Mouse (Mus musculus) embryonic facial prominence, embryonic 12.5 days (tissue): Measurements from ENCODE around the gene Cdh3. TPM values are rescaled to one million over a fixed set of nuclear protein-coding genes. Genes with fewer than 3 reads are reported as not detected.

Source experiments
- ATAC-seq: fragments of 200-750 bp; cut with Nextera tagmentation; 2 replicates; pipeline ENCODE4 v1.8.0; 2017; ENCODE audit not compliant: insufficient number of reproducible peaks, insufficient read depth, low FRiP score, low TSS enrichment
- H3K27ac ChIP-seq: fragments of 300-500 bp; sonication (generic); 2 replicates; pipeline ENCODE4 v1.5.1; 2016; ENCODE audit warnings: mild to moderate bottlenecking
- H3K27me3 ChIP-seq: fragments of 300-500 bp; sonication (generic); 2 replicates; pipeline ENCODE4 v1.6.1; 2016; ENCODE audit warnings: mild to moderate bottlenecking, moderate library complexity
- H3K36me3 ChIP-seq: fragments of 300-500 bp; sonication (generic); 2 replicates; pipeline ENCODE4 v1.6.1; 2016; ENCODE audit warnings: mild to moderate bottlenecking
- H3K4me1 ChIP-seq: fragments of 300-500 bp; sonication (generic); 2 replicates; pipeline ENCODE4 v1.6.1; 2016
- H3K4me2 ChIP-seq: fragments of 300-500 bp; sonication (generic); replicated peaks from 2 replicates; pipeline ENCODE4 v1.6.1; 2016; ENCODE audit warnings: mild to moderate bottlenecking, moderate library complexity
- H3K4me3 ChIP-seq: fragments of 300-500 bp; sonication (generic); 2 replicates; pipeline ENCODE4 v1.5.1; 2016; ENCODE audit warnings: mild to moderate bottlenecking
- H3K9ac ChIP-seq: fragments of 300-500 bp; sonication (generic); 2 replicates; pipeline ENCODE4 v1.6.1; 2016; ENCODE audit warnings: mild to moderate bottlenecking, moderate library complexity
- H3K9me3 ChIP-seq: fragments of 300-500 bp; sonication (generic); 2 replicates; pipeline ENCODE4 v1.6.1; 2016; ENCODE audit warnings: mild to moderate bottlenecking, moderate library complexity
- WGBS: fragments of 180-500 bp; shearing (Covaris S2); methylation state at CpG from one replicate; pipeline ENCODE4 v1.1.7; 2016; 5-methylcytosine and 5-hydroxymethylcytosine counted together
- polyA plus RNA-seq: library from polyadenylated mRNA; unstranded; fragments of >200 nt; fragmentation: Nextera tagmentation; extraction: Ambion mirVana; gene quantifications from 2 replicates; pipeline ENCODE4 v1.2.1, GENCODE M21; 2016

The Cdh3 gene
- polyA plus RNA-seq, 1 experiment from 2014 or later: 19.1 TPM

DNA sequence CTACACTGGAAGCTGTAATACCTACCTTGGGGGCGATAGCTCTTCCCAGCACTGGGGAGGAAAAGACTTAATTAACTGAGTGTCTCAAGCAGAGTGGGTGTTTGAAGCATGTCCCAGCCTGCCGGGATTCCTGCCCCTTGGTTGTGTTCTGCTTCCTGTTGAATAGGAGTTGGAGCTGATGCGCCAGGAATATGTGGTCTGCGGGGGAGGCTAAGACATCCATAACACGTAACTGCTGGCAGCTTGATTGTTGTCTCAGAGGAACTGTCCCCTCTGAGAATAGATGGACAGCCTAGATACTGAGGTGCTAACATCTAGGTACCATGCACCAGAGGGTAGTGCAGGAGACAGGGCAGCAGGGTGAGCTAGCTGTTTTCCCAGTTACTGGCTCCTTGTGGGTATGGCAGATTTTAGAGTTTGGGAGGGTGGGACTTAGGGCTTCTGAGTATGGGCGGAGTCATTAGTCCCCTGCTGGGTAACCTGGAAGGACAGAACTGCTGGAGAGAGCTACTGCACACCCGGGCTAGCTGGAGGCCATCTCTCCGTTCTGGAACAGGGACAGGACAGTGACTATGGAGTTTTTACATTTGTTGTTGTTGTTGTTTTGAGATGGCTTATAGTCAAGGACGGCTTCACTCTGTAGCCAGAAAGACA is 18.0 kb downstream of the Cdh3 start:
- ATAC-seq: no peak
- H3K9me3 ChIP-seq: no peaks in the 10 kb centered on the region
- H3K9ac ChIP-seq: no peak overlapping the region
- no peak overlapping the region for H3K4me2 ChIP-seq
- 83% methylated on average over 9 of the region's 9 CpGs for WGBS
- no peak overlapping the region for H3K4me3 ChIP-seq
- H3K4me1 ChIP-seq: no peaks in the 10 kb centered on the region
- H3K27ac ChIP-seq: no peak overlapping the region
- no peaks in the 10 kb centered on the region for H3K36me3 ChIP-seq
- no peaks in the 10 kb centered on the region for H3K27me3 ChIP-seq

DNA sequence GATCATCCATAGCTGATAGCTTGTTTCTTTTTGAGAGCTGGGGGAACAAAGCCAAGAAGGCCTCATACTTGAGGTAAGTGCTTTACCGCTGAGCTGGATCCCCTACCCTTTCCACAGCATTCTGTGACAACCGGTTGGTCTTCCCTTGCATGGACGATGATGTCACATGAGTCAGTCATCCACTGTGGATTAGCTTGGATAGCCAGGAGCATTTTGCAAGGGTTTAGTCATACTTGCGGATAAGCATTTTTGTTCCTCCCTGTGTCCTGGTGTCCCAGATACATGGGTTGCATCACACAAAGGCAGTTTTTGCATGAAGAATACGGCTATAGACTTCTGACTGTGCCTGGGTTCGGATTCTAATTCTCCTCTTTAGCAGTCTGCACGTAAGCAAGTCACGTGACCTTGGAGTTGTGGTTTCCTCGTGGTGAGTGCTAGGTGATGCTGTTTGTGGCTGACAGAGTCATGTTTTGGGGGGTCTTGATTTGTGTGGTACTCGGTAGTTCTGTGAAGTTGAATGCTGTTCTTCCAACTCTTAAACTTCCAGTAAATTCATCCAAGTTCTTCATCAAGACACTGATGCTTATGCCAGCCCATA is 19.3 kb downstream of the Cdh3 start:
- Histone ChIP-seq H3K4me2 (no peak overlapping the region), H3K9ac (no peak overlapping the region), H3K4me3 (no peak overlapping the region), H3K4me1 (no peaks in the 10 kb centered on the region), H3K9me3 (no peaks in the 10 kb centered on the region), H3K36me3 (no peaks in the 10 kb centered on the region), H3K27me3 (no peaks in the 10 kb centered on the region), H3K27ac (no peak overlapping the region)
- no peak for ATAC-seq
- 96% methylated on average over 10 of the region's 10 CpGs for WGBS

DNA sequence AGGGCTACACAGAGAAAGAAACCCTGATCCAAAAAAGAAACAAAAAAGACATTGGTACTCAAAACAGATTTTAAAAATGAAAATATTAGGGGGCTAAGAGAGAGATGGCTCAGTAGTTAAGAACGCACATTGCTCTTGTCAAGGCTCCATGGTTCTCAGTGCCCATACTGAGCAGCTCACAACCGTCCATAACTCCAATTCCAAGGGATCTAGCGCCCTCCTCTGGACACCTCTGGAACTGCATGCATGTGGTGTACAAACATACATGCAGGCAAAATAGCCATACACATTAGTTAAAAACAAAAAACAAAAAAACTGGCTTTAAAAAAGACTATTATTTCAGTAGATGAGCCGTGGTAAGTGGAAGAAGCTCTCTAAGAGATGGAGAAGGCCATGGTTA is 19.9 kb downstream of the Cdh3 start:
- Histone ChIP-seq H3K36me3 (no peaks in the 10 kb centered on the region), H3K4me2 (no peak overlapping the region), H3K27ac (no peak overlapping the region), H3K4me3 (no peak overlapping the region), H3K4me1 (no peaks in the 10 kb centered on the region), H3K9ac (no peak overlapping the region), H3K9me3 (no peaks in the 10 kb centered on the region), H3K27me3 (no peaks in the 10 kb centered on the region)
- 77% methylated on average over 4 of the region's 4 CpGs for WGBS
- no peak for ATAC-seq

DNA sequence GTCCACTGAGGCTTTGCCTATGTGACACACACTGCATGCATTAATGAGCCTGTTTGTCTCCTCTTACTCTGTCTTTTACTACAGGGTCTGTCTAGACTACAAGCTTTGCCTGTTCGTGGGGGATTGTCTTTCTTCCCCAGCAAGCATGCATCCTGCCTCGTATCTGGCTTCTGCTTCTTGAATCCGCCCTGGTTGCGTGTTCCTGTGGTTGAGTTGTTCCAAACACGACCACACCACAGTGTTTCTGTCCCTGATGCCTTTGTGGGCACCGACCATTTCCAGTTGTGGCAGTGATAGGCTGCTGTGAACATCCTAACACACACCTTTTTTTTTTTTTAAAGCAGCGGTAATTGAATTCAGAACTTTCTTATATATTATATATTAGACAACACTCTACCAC is 23.0 kb downstream of the Cdh3 start:
- no peaks in the 10 kb centered on the region for H3K27me3 ChIP-seq
- H3K9me3 ChIP-seq: no peaks in the 10 kb centered on the region
- no peaks in the 10 kb centered on the region for H3K4me1 ChIP-seq
- no peaks in the 10 kb centered on the region for H3K36me3 ChIP-seq
- ATAC-seq: no peak
- WGBS: 69% methylated on average over 7 of the region's 7 CpGs
- no peak overlapping the region for H3K27ac ChIP-seq
- no peak overlapping the region for H3K9ac ChIP-seq
- H3K4me2 ChIP-seq: no peak overlapping the region
- no peak overlapping the region for H3K4me3 ChIP-seq

DNA sequence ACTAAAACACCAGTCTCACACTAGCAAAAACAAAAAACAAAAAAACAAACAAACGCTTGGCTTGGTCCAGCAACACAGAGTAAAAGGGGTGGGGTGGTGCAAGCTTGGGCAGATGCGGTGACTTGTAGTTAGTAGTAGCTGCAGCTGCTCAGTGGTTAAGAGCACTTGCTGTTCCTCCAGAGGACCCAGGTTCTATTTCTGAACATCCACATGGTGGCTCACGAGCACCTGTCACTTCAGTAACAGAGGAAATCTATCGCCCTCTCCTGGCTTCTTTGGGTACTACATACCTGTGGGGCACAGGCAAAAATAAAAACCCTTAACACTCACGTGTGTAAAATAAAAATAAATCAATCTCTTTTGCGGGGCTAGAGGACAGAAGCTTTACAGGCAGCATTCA is 23.8 kb downstream of the Cdh3 start:
- no peaks in the 10 kb centered on the region for H3K4me1 ChIP-seq
- WGBS: 34% methylated on average over 6 of the region's 6 CpGs
- H3K9me3 ChIP-seq: no peaks in the 10 kb centered on the region
- no peak overlapping the region for H3K4me2 ChIP-seq
- no peaks in the 10 kb centered on the region for H3K36me3 ChIP-seq
- no peaks in the 10 kb centered on the region for H3K27me3 ChIP-seq
- no peak overlapping the region for H3K4me3 ChIP-seq
- no peak for ATAC-seq
- H3K9ac ChIP-seq: no peak overlapping the region
- H3K27ac ChIP-seq: no peak overlapping the region

DNA sequence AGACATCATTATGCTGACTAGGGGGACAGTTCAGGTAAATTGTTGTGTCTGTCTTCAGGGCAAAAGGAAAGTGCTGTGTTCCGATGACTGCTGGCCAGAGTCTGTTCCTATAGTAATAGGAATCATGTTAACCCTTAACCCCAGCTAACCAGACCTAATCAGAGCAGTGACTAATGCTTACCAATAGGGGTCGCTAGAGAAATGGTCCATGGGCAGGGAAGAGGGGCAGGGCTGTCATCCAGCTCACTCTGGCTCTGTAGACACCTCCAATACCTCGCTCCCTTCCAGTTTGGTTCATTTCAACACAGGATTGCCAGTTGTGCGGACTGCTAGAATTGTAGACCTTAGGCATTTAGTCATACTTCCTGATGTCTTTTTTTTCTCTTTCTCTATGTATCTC is 24.8 kb downstream of the Cdh3 start:
- Histone ChIP-seq H3K36me3 (no peaks in the 10 kb centered on the region), H3K9me3 (no peaks in the 10 kb centered on the region)
- WGBS: 65% methylated on average over 4 of the region's 4 CpGs

DNA sequence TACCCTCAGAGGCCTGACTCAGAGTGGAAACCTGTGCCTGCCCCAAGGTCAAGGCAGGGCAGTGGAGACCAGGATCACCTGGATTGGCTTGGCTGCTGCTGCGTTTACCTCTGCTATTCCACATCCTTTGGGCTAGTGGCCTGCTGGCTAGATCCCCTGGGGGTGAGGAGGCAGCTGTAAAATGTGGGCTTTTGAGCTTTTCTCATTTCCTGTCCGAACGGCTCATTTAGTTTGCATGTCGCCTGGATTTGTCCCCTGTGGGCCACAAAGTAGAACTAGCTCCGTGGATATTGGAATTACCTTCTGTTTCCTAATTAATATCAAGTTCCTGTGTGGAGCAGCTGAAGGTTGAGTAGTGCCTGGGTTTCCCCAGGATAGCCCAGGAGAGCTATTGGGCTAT is 28.5 kb downstream of the Cdh3 start:
- no peak overlapping the region for H3K27ac ChIP-seq

More for the DNA sequence above, 24.8 kb downstream of the Cdh3 start:
- Histone ChIP-seq H3K9ac (no peak overlapping the region), H3K27me3 (no peaks in the 10 kb centered on the region), H3K27ac (no peak overlapping the region), H3K4me1 (no peaks in the 10 kb centered on the region), H3K4me3 (no peak overlapping the region), H3K4me2 (no peak overlapping the region)
- no peak for ATAC-seq

DNA sequence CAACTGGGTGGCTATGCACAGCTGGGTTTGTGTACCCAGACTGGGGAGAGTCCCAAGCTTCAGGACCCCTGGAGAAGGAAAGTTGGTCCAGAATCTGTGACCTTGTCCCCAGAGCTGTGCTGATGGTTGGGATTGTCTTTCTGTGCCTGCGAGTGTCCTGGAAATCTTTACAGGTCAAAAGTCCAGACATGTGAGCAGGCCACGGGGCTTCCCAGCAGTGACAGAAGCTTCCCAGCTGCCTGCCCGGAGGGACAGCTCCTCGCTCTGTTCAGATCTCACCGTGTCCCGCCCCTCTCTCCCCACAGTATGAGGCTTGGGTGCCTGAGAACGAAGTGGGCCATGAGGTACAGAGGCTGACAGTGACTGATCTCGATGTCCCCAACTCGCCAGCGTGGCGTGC is 30.3 kb downstream of the Cdh3 start:
- ATAC-seq: no peak
- no peak overlapping the region for H3K9ac ChIP-seq

More for the DNA sequence above, 28.5 kb downstream of the Cdh3 start:
- no peak for ATAC-seq
- Histone ChIP-seq H3K9ac (no peak overlapping the region), H3K4me2 (no peak overlapping the region), H3K4me1 (no peaks in the 10 kb centered on the region), H3K36me3 (peaks cover 5% of the 10 kb centered on the region; the same call in 1 of the 2 replicates), H3K27me3 (no peaks in the 10 kb centered on the region), H3K9me3 (no peaks in the 10 kb centered on the region), H3K4me3 (no peak overlapping the region)
- WGBS: 46% methylated on average over 5 of the region's 5 CpGs

DNA sequence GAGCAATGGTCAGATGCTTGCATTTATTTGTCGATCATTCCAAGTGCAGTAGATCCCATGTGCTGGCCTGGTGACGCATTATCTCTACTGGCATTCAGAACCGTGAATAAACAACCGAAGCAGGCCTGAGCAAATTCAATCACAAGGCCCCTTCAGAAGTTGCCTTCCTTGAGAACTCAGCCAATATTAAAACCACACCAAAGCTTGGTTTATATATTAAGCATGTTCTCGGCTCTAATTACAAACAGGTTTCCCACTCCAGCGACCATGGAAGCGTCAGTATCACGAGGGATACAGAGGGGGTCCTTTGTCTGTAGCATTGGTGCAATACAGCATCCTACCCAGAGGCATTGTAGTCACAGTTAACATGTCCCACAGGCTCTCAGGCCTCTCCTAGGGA is 32.4 kb downstream of the Cdh3 start:
- Histone ChIP-seq H3K27me3 (no peaks in the 10 kb centered on the region), H3K4me3 (no peak overlapping the region), H3K27ac (0 out of 2 replicates have a peak overlapping the region, but pooled peaks have one; percentile 13), H3K36me3 (peaks cover 13% of the 10 kb centered on the region; the same call in 1 of the 2 replicates), H3K4me1 (no peaks in the 10 kb centered on the region), H3K9me3 (no peaks in the 10 kb centered on the region), H3K4me2 (no peak overlapping the region), H3K9ac (no peak overlapping the region)
- WGBS: 46% methylated on average over 8 of the region's 8 CpGs
- ATAC-seq: no peak

More for the DNA sequence above, 30.3 kb downstream of the Cdh3 start:
- Histone ChIP-seq H3K4me3 (no peak overlapping the region), H3K36me3 (peaks cover 13% of the 10 kb centered on the region; the same call in 1 of the 2 replicates), H3K9me3 (no peaks in the 10 kb centered on the region), H3K27me3 (no peaks in the 10 kb centered on the region), H3K27ac (no peak overlapping the region), H3K4me1 (no peaks in the 10 kb centered on the region), H3K4me2 (no peak overlapping the region)
- WGBS: 79% methylated on average over 11 of the region's 11 CpGs

DNA sequence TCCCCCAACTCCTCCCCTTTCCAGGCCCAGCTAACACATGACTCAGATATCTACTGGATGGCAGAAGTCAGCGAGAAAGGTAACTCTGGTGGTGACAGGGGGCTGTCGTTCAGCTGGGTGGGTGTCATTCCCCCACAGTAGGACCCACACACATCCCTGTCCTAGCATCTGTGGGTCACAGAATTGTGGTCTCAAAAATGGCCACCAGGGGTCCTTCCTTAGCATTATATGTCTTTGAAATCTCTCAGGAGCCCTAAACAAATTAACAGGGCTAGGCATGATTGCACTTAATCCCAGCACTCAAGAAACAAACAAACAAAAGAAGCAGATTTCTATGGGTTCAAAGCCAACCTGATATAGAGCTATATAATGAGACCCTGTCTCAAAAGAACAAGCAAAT is 34.5 kb downstream of the Cdh3 start:
- no peak overlapping the region for H3K9ac ChIP-seq
- peaks cover 13% of the 10 kb centered on the region; the same call in 1 of the 2 replicates for H3K36me3 ChIP-seq
- H3K4me1 ChIP-seq: no peaks in the 10 kb centered on the region
- ATAC-seq: no peak
- no peaks in the 10 kb centered on the region for H3K27me3 ChIP-seq
- no peak overlapping the region for H3K4me2 ChIP-seq
- H3K27ac ChIP-seq: no peak overlapping the region
- H3K9me3 ChIP-seq: no peaks in the 10 kb centered on the region
- WGBS: 84% methylated on average over 2 of the region's 2 CpGs
- no peak overlapping the region for H3K4me3 ChIP-seq

DNA sequence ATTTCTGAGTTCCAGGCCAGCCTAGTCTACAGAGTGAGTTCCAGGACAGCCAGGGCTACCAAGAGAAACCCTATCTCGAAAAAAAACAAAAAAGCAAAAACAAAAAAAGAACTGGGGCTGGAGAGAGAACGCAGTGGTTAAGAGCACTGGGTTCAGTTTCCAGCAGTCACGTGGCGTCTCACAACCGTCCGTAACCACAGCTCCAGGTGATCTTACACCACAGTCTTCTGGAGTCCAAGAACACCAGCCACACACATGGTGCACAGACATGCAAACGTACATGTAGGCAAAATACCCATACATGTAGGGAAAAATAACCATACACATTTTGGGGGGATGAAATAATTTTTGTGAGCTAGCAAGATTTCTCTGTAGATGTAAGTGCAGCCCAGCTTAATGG is 36.1 kb downstream of the Cdh3 start:
- Histone ChIP-seq H3K4me2 (no peak overlapping the region), H3K9ac (no peak overlapping the region), H3K27ac (no peak overlapping the region), H3K4me3 (no peak overlapping the region), H3K27me3 (no peaks in the 10 kb centered on the region), H3K9me3 (no peaks in the 10 kb centered on the region), H3K36me3 (peaks cover 13% of the 10 kb centered on the region; the same call in 1 of the 2 replicates), H3K4me1 (no peaks in the 10 kb centered on the region)
- 87% methylated on average over 7 of the region's 7 CpGs for WGBS
- no peak for ATAC-seq

DNA sequence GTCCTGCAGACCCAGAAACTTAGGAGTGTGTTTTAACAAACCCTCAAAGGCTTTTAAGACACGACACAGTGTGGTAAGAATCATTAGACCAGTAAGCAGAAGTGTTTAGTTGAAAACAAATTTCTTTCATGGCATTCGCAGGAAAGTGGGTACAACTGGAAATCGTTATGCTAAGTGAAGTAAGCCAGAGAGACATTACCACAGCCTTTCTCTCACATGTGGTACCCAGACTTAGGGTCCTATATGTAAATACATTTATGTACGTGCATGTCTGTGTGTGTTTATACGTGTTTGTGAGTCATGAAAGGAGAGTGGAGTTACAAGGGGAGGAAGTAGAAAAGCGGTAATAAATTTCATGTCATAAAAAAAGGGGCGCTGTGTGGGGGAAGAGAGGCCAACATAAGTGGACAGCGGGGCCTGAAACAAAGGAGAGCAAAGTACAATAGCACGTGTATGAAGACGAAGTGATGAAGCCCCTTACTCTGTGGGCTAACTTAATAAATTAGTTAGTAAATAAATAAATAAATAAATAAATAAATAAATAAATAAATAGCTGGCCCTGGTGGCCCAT is 37.8 kb downstream of the Cdh3 start:
- ATAC-seq: no peak
- Histone ChIP-seq H3K9ac (no peak overlapping the region), H3K4me1 (no peaks in the 10 kb centered on the region), H3K36me3 (peaks cover 25% of the 10 kb centered on the region; the same call in 1 of the 2 replicates), H3K4me3 (no peak overlapping the region), H3K9me3 (no peaks in the 10 kb centered on the region), H3K27me3 (no peaks in the 10 kb centered on the region), H3K27ac (no peak overlapping the region), H3K4me2 (no peak overlapping the region)
- 59% methylated on average over 10 of the region's 10 CpGs for WGBS
